Mouse (Mus musculus) E14TG2a.4 (cell line): Measurements from ENCODE around the gene Haus5.

Experiments used
- H3K27me3 ChIP-seq: 2 replicates; pipeline ENCODE4 v1.6.1; 2014; ENCODE audit warnings: low read length, control low read depth; ENCODE audit not compliant: insufficient read depth
- H3K36me3 ChIP-seq: 2 replicates; pipeline ENCODE4 v1.6.1; 2014; ENCODE audit warnings: low read length, control low read depth; ENCODE audit not compliant: insufficient read depth
- H3K4me1 ChIP-seq: replicated peaks from 2 replicates; pipeline ENCODE4 v1.6.1; 2014; ENCODE audit warnings: low read depth, low read length, control low read depth
- H3K4me3 ChIP-seq: replicated peaks from 2 replicates; pipeline ENCODE4 v1.5.1; 2014; ENCODE audit warnings: mild to moderate bottlenecking, low read length
- H3K9me3 ChIP-seq: 2 replicates; pipeline ENCODE4 v1.6.1; 2014; ENCODE audit warnings: low read length, control low read depth
- CTCF ChIP-seq: conservative IDR thresholded peaks from 2 replicates; pipeline ENCODE4 v1.5.1; 2014; ENCODE audit warnings: low read length
- NANOG ChIP-seq: IDR thresholded peaks from 2 replicates; pipeline ENCODE4 v1.6.1; 2014; ENCODE audit warnings: borderline replicate concordance, low read length, mixed read lengths
- POU5F1 ChIP-seq: IDR thresholded peaks from 2 replicates; pipeline ENCODE4 v1.6.1; 2014; ENCODE audit warnings: low read length, borderline replicate concordance

Gene Haus5

DNA sequence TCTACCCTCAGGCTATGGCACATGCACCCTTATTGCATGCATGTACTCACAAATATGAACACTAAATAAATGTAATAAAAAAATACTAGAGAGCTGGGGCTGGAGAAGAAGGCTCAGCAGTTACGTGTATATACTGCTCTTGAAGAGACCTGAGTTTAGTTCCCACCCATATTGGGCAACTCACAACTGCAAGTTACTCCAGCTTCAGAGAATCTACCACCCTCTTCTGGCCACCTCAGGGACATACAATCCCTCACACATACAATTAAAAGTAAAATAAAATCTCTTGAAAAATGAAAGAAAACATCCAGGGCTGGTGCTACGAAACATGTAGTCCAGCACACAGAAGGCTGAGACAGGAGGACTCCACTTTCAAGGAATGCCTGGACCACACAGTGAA, 50.3 kb downstream of the Haus5 start:
- TF ChIP-seq NANOG (no peak), POU5F1 (no peak), CTCF (peak; percentile 18; the same call in 1 of the 2 replicates)
- peaks cover 66% of the 10 kb centered on the region for H3K4me1 ChIP-seq
- peaks cover 5% of the 10 kb centered on the region; the same call in 1 of the 2 replicates for H3K27me3 ChIP-seq
- 0 out of 2 replicates have a peak, but pooled peaks cover 4% of the 10 kb centered on the region for H3K9me3 ChIP-seq
- peaks cover 36% of the 10 kb centered on the region for H3K36me3 ChIP-seq
- no peak overlapping the region for H3K4me3 ChIP-seq

DNA sequence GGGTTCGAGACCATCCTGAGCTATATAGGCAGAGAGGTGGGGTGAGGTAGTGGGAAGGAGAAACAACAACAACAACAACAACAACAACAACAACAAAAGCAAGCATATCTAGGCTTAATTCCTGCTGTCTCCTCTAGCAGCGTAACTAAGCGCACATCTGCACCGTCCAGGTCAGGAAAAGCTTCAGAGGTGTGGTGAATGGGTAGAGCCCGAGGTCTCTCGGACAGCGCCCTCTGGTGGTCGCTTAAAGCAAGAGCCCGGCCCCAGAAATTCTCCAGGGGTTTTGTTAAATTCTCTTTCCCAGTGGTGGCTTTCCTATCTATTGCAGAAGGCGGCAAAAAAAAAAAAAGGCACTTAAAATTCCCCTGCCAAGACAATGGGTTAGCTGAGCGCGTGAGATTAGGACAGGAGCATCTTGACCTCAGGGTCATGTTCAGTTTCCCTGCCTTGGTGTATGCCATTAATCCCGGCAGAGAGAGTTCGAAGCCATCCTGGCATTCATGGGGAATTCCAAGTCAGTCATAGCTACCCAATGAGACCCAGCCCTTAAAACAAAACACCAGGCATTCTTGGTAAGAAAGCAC, 51.2 kb downstream of the Haus5 start:
- Histone ChIP-seq H3K4me1 (peaks cover 68% of the 10 kb centered on the region), H3K36me3 (peaks cover 29% of the 10 kb centered on the region), H3K27me3 (peaks cover 5% of the 10 kb centered on the region; the same call in 1 of the 2 replicates), H3K9me3 (0 out of 2 replicates have a peak, but pooled peaks cover 4% of the 10 kb centered on the region), H3K4me3 (no peak overlapping the region)
- TF ChIP-seq CTCF, result peak; percentile 59
- no peak for TF ChIP-seq NANOG
- no peak for TF ChIP-seq POU5F1

DNA sequence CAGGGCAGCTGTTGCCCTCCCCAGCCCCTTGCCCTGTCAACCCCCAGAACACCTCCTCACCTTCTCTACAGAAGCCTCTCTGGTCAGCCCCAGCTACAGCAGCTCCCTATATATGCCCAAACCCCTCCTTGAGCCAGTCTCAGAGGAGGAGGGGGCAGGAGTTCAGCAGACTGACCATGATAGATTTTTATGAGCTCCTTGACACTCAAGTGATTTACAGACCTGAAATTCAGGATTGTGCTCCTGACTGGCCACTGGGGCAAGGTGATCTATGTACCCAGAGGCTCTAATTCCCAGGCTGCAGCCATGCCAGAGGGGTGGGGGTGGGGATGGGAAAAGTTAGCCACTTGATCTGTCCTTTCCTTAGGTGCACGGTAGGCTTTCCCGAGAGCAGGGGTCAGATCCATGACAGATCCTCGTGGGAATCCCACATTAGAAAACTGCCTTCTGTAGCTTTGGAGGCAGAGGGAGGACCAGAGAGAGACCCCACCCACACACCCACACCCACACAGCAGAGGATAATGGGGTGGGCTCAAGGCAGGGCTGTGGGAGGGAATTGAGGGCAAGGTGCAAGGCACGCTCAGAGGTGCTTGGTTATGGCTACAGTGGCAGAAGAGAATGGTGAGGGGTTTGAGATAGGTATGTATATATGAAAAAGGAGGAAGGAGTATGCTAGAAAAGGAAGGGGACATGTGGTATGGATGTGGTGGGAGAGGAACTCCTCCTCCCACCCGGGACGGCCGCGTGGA, 52.0 kb downstream of the Haus5 start, which contains the start of gene Upk1a:
Upk1a (minus strand) TSS at position 194 of the 749 bp plus-strand sequence.
- Histone ChIP-seq H3K27me3 (peaks cover 5% of the 10 kb centered on the region; the same call in 1 of the 2 replicates), H3K36me3 (peaks cover 21% of the 10 kb centered on the region), H3K4me3 (no peak within 1 kb of the TSS), H3K9me3 (0 out of 2 replicates have a peak, but pooled peaks cover 4% of the 10 kb centered on the region), H3K4me1 (peaks cover 70% of the 10 kb centered on the region)
- TF ChIP-seq NANOG, result no peak
- no peak for TF ChIP-seq POU5F1
- no peak for TF ChIP-seq CTCF

- peaks cover 5% of the 10 kb centered on the region; the same call in 1 of the 2 replicates for H3K27me3 ChIP-seq
- H3K4me1 ChIP-seq, result peaks cover 73% of the 10 kb centered on the region
- H3K4me3 ChIP-seq, result peak overlapping the region; percentile 57
- no peaks in the 10 kb centered on the region; the same call in 1 of the 2 replicates for H3K36me3 ChIP-seq
- H3K9me3 ChIP-seq, result 0 out of 2 replicates have a peak, but pooled peaks cover 2% of the 10 kb centered on the region
- no peak for TF ChIP-seq NANOG
- peak; percentile 10; the same call in 1 of the 2 replicates for TF ChIP-seq CTCF
These were observed 54.8 kb downstream of the Haus5 start for GRCm38 (mm10) chr7:30610043-30610442.

- no peaks in the 10 kb centered on the region; the same call in 1 of the 2 replicates for H3K36me3 ChIP-seq
- peaks cover 5% of the 10 kb centered on the region; the same call in 1 of the 2 replicates for H3K27me3 ChIP-seq
These were observed 56.3 kb downstream of the Haus5 start for GRCm38 (mm10) chr7:30608476-30608875.

DNA sequence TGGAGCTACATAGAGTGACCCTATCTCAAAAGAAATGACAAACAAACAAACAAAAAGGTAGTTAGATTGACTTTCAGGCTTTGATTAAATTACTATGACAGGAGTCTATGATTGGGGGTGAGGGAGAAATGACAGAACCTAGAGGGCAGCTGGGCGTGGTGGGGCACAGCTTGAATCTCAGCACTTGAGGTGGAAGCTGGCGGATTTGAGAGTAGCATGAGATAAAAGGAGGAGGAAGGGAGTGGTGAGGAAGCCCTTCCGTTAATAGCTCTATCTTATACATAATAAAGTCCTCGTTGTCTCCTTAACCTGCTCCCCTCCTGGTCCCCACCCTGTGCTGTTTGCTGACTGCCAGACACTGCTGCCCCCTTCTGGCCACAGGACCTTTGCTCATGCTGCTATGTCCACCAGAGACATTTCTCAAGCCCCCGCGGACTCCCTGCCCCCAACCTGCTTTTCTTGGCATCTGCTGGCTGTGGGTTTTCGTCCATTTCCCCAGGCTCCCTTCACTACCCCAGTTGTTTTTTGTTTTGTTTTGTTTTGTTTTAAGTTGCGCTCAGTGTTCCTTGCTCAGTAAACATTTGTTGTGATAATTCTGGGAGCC, 57.0 kb downstream of the Haus5 start:
- Histone ChIP-seq H3K9me3 (no peaks in the 10 kb centered on the region), H3K27me3 (peaks cover 5% of the 10 kb centered on the region; the same call in 1 of the 2 replicates), H3K4me1 (peaks cover 89% of the 10 kb centered on the region), H3K36me3 (no peaks in the 10 kb centered on the region; the same call in 1 of the 2 replicates), H3K4me3 (peak overlapping the region; percentile 61)
- no peak for TF ChIP-seq POU5F1
- peak; percentile 74 for TF ChIP-seq CTCF
- peak; percentile 17; the same call in 1 of the 2 replicates for TF ChIP-seq NANOG

More at GRCm38 (mm10) chr7:30608476-30608875, 56.3 kb downstream of the Haus5 start:
- Histone ChIP-seq H3K9me3 (no peaks in the 10 kb centered on the region), H3K4me3 (peak overlapping the region; percentile 61), H3K4me1 (peaks cover 89% of the 10 kb centered on the region)
- TF ChIP-seq NANOG, result no peak

DNA sequence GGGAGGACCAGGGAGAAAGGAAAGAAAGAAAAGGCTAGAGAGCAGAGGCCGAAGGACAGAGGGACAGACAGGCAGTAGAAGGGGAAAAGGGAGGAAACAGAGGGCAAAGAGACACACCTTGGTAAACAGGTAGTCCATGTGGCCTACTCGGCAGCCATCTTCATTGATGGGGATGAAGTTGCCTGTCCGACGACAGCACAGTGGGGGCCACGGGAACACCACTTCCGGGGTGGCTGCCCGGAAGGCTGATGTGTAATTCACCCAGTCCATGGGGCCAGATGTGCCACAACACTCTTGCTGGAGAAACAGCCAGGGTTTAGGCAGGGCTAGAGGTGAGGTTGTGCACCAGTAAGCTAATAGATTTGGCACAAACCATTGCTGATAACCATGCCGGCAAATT, 59.9 kb downstream of the Haus5 start:
- H3K9me3 ChIP-seq, result no peaks in the 10 kb centered on the region
- TF ChIP-seq CTCF (no peak), POU5F1 (no peak), NANOG (no peak)
- no peaks in the 10 kb centered on the region; the same call in 1 of the 2 replicates for H3K36me3 ChIP-seq
- H3K27me3 ChIP-seq, result no peaks in the 10 kb centered on the region
- H3K4me1 ChIP-seq, result peaks cover 98% of the 10 kb centered on the region
- 0 out of 2 replicates have a peak overlapping the region, but pooled peaks have one; percentile 26 for H3K4me3 ChIP-seq

DNA sequence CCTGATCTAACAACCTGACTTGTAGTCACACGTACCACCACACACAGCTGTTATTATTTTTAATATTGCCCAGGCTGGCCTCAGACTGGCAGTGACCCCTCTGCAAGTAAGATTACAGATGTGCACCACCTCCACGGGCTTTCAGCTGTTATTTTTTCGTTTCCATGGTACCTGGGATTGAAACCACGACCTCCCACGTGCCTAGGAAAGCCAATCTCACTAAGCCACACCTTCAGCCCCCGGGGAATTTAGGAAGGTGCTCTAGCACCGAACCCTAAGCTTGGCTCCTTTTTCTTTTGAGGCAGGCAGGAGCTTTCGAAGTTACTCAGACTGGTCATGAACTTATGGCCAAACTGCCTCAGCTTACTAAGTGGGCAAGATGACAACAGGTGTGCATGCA, 60.4 kb downstream of the Haus5 start:
- no peak for TF ChIP-seq POU5F1
- no peak for TF ChIP-seq CTCF
- no peak for TF ChIP-seq NANOG
- H3K9me3 ChIP-seq, result no peaks in the 10 kb centered on the region
- 0 out of 2 replicates have a peak overlapping the region, but pooled peaks have one; percentile 26 for H3K4me3 ChIP-seq
- H3K36me3 ChIP-seq, result no peaks in the 10 kb centered on the region; the same call in 1 of the 2 replicates
- H3K27me3 ChIP-seq, result no peaks in the 10 kb centered on the region
- H3K4me1 ChIP-seq, result peaks cover 98% of the 10 kb centered on the region
